Mouse (Mus musculus) thymus, postnatal 25 days (tissue): Measurements from ENCODE around the gene Cadm2.

Source experiments
- DNase-seq: peaks from one replicate; pipeline ENCODE4 v3.0.0; 2022

Cadm2 gene

GRCm38 (mm10) chr16:67482542-67482941 is 138.2 kb downstream of the Cadm2 start:
- DNase-seq = no peak

- DNase-seq = no peak
Observed at GRCm38 (mm10) chr16:67467041-67467440, 153.7 kb downstream of the Cadm2 start.

- no peak for DNase-seq
Observed at GRCm38 (mm10) chr16:67436301-67436700, 184.4 kb downstream of the Cadm2 start.

- no peak for DNase-seq
Observed at GRCm38 (mm10) chr16:67425371-67425770, 195.3 kb downstream of the Cadm2 start.

- no peak for DNase-seq
Observed at GRCm38 (mm10) chr16:67410926-67411325, 209.8 kb downstream of the Cadm2 start.

GRCm38 (mm10) chr16:67410482-67410881 is 210.2 kb downstream of the Cadm2 start:
- no peak for DNase-seq

- DNase-seq = no peak
Observed at GRCm38 (mm10) chr16:67367745-67368144, 253.0 kb downstream of the Cadm2 start.

- DNase-seq = no peak
Observed at GRCm38 (mm10) chr16:67348011-67348410, 272.7 kb downstream of the Cadm2 start.

GRCm38 (mm10) chr16:67347561-67347960 is 273.1 kb downstream of the Cadm2 start:
- DNase-seq = no peak

GRCm38 (mm10) chr16:67346621-67347290 is 274.0 kb downstream of the Cadm2 start:
- DNase-seq = no peak

- no peak for DNase-seq
Observed at GRCm38 (mm10) chr16:67344194-67344593, 276.5 kb downstream of the Cadm2 start.

GRCm38 (mm10) chr16:67311033-67311432 is 309.7 kb downstream of the Cadm2 start:
- DNase-seq = no peak

GRCm38 (mm10) chr16:67284664-67285063 is 336.0 kb downstream of the Cadm2 start:
- DNase-seq = no peak

- no peak for DNase-seq
Observed at GRCm38 (mm10) chr16:67243598-67243997, 377.1 kb downstream of the Cadm2 start.

- no peak for DNase-seq
Observed at GRCm38 (mm10) chr16:67234862-67235261, 385.8 kb downstream of the Cadm2 start.

- DNase-seq = no peak
Observed at GRCm38 (mm10) chr16:67226696-67227095, 394.0 kb downstream of the Cadm2 start.

GRCm38 (mm10) chr16:67203329-67203728 is 417.4 kb downstream of the Cadm2 start:
- no peak for DNase-seq

GRCm38 (mm10) chr16:67192852-67193415 is 427.8 kb downstream of the Cadm2 start:
- no peak for DNase-seq

- no peak for DNase-seq
Observed at GRCm38 (mm10) chr16:67192395-67192794, 428.3 kb downstream of the Cadm2 start.

GRCm38 (mm10) chr16:67186322-67186721 is 434.4 kb downstream of the Cadm2 start:
- no peak for DNase-seq

- DNase-seq = no peak
Observed at GRCm38 (mm10) chr16:67182958-67183357, 437.8 kb downstream of the Cadm2 start.

GRCm38 (mm10) chr16:67175386-67175785 is 445.3 kb downstream of the Cadm2 start:
- DNase-seq = no peak

GRCm38 (mm10) chr16:67162211-67162790 is 458.4 kb downstream of the Cadm2 start:
- no peak for DNase-seq

GRCm38 (mm10) chr16:67124811-67125210 is 495.9 kb downstream of the Cadm2 start:
- DNase-seq = no peak

GRCm38 (mm10) chr16:67122532-67122931 is 498.2 kb downstream of the Cadm2 start:
- DNase-seq = no peak
